Mouse (Mus musculus): ENCODE results near the gene Cep131. TPM values are rescaled to one million over a fixed set of nuclear protein-coding genes. Genes with fewer than 3 reads are reported as not detected.
A peak's percentile ranks its signal among the peaks of the same experiment; 100 is the strongest.

Cep131 gene
- polyA plus RNA-seq, 1 experiment = 12.2 TPM

- TF ChIP-seq EP300 (IDR thresholded peaks at IDR 0.05; ENCODE audit: insufficient read depth, low read depth, low read length) = no peak
- no peak for TF ChIP-seq CTCF (IDR thresholded peaks at IDR 0.05; ENCODE audit: low read depth, low read length)
- TF ChIP-seq POLR2A (IDR thresholded peaks at IDR 0.05; ENCODE audit: insufficient read depth, low read length) = no peak
- Histone ChIP-seq H3K4me3 (ENCODE audit: low read depth, low read length) (no peak overlapping the region), H3K9me3 (replicated peaks; ENCODE audit: control insufficient read depth, insufficient read depth, low read length, poor library complexity, severe bottlenecking) (no peaks in the 10 kb centered on the region), H3K27ac (ENCODE audit: insufficient read depth, low read length) (no peak overlapping the region), H3K36me3 (ENCODE audit: control insufficient read depth, insufficient read depth, low read length, poor library complexity, severe bottlenecking) (no peaks in the 10 kb centered on the region), H3K9ac (ENCODE audit: low read depth, poor library complexity, severe bottlenecking) (no peak overlapping the region), H3K27me3 (ENCODE audit: control insufficient read depth, insufficient read depth, low read length, poor library complexity, severe bottlenecking) (no peaks in the 10 kb centered on the region), H3K4me1 (ENCODE audit: control insufficient read depth, insufficient read depth, low read length) (no peaks in the 10 kb centered on the region)
These were observed 4.0 kb upstream of the Cep131 start for GRCm38 (mm10) chr11:120090661-120091060.

DNA sequence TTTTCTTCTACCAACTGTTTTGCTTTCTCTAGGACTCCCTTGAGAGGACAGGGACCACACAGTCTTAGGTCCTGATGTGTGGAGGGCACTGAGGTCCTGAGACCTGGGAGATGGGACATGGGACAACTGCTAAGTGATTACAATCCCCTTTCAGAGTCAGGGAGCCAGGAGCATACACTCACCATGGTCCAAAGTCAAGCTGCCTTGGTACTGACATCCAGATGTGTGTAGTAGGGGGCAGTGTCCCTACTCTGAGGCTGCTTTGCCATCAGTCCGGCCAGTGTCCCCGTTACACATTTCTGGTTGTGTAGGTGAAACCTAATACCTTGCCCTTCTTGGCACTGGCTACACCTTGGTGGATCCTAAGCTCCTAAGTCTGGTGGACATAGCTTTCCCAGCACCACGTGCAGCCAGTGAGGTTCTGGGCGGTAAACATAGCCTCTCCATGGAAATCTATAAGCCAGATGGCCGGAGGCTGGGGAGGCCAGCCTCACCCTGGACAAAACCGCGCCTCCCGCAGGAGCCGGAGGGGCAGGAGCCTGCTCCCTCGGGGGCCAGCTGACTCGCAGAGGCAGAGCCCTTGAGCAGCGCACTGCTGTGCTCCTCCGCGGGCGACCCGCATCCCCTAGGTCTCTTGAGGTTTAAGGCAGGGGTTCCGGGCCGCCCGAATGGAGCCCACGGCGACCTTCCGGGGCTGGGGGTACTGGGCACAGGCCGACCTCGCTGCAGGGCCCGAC lies 568 bp downstream of the Cep131 start:
- H3K9ac ChIP-seq (ENCODE audit: low read depth, poor library complexity, severe bottlenecking) = peak overlapping the region; percentile 84
- no peak for TF ChIP-seq EP300 (IDR thresholded peaks at IDR 0.05; ENCODE audit: insufficient read depth, low read depth, low read length)
- TF ChIP-seq CTCF (IDR thresholded peaks at IDR 0.05; ENCODE audit: low read depth, low read length) = no peak
- TF ChIP-seq POLR2A (IDR thresholded peaks at IDR 0.05; ENCODE audit: insufficient read depth, low read length) = no peak
- no peaks in the 10 kb centered on the region for H3K4me1 ChIP-seq (ENCODE audit: control insufficient read depth, insufficient read depth, low read length)
- H3K27me3 ChIP-seq (ENCODE audit: control insufficient read depth, insufficient read depth, low read length, poor library complexity, severe bottlenecking) = no peaks in the 10 kb centered on the region
- no peaks in the 10 kb centered on the region for H3K9me3 ChIP-seq (replicated peaks; ENCODE audit: control insufficient read depth, insufficient read depth, low read length, poor library complexity, severe bottlenecking)
- peak overlapping the region; percentile 77 for H3K4me3 ChIP-seq (ENCODE audit: low read depth, low read length)
- H3K27ac ChIP-seq (ENCODE audit: insufficient read depth, low read length) = no peak overlapping the region
- H3K36me3 ChIP-seq (ENCODE audit: control insufficient read depth, insufficient read depth, low read length, poor library complexity, severe bottlenecking) = no peaks in the 10 kb centered on the region; the same call in 1 of the 2 replicates

DNA sequence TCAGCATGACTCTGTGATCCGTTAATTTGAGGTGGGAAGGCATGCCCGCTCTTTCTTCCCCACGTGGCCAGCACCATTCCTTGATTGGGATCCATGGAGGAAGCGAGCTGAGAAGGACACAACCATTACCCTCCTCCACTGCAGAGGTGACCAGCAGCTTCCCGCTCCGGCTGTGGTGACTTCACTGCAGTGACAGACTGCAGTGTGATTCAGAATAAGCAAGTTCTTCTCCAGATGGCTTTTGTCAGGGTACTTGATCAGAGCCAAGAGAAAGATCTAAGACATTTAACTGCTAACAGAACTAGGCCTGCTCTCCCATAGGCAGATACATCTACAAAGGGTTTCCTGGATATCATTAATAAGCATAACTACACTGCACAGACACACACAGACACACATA lies 6.3 kb downstream of the Cep131 start:
- no peaks in the 10 kb centered on the region for H3K27me3 ChIP-seq (ENCODE audit: control insufficient read depth, insufficient read depth, low read length, poor library complexity, severe bottlenecking)

GRCm38 (mm10) chr11:120076191-120076590 lies 10.4 kb downstream of the Cep131 start:
- Histone ChIP-seq H3K4me1 (ENCODE audit: control insufficient read depth, insufficient read depth, low read length) (no peaks in the 10 kb centered on the region), H3K27ac (ENCODE audit: insufficient read depth, low read length) (no peak overlapping the region), H3K4me3 (ENCODE audit: low read depth, low read length) (no peak overlapping the region), H3K9me3 (replicated peaks; ENCODE audit: control insufficient read depth, insufficient read depth, low read length, poor library complexity, severe bottlenecking) (0 out of 2 replicates have a peak, but pooled peaks cover 3% of the 10 kb centered on the region), H3K36me3 (ENCODE audit: control insufficient read depth, insufficient read depth, low read length, poor library complexity, severe bottlenecking) (0 out of 2 replicates have a peak, but pooled peaks cover 2% of the 10 kb centered on the region), H3K27me3 (ENCODE audit: control insufficient read depth, insufficient read depth, low read length, poor library complexity, severe bottlenecking) (no peaks in the 10 kb centered on the region), H3K9ac (ENCODE audit: low read depth, poor library complexity, severe bottlenecking) (no peak overlapping the region)
- TF ChIP-seq CTCF (IDR thresholded peaks at IDR 0.05; ENCODE audit: low read depth, low read length) (no peak), EP300 (IDR thresholded peaks at IDR 0.05; ENCODE audit: insufficient read depth, low read depth, low read length) (no peak), POLR2A (IDR thresholded peaks at IDR 0.05; ENCODE audit: insufficient read depth, low read length) (no peak)

More for the DNA sequence above, 6.3 kb downstream of the Cep131 start:
- no peaks in the 10 kb centered on the region; the same call in 1 of the 2 replicates for H3K36me3 ChIP-seq (ENCODE audit: control insufficient read depth, insufficient read depth, low read length, poor library complexity, severe bottlenecking)
- H3K4me3 ChIP-seq (ENCODE audit: low read depth, low read length) = no peak overlapping the region
- no peak overlapping the region for H3K9ac ChIP-seq (ENCODE audit: low read depth, poor library complexity, severe bottlenecking)
- no peaks in the 10 kb centered on the region for H3K4me1 ChIP-seq (ENCODE audit: control insufficient read depth, insufficient read depth, low read length)
- no peak overlapping the region for H3K27ac ChIP-seq (ENCODE audit: insufficient read depth, low read length)
- TF ChIP-seq EP300 (IDR thresholded peaks at IDR 0.05; ENCODE audit: insufficient read depth, low read depth, low read length) (no peak), CTCF (IDR thresholded peaks at IDR 0.05; ENCODE audit: low read depth, low read length) (no peak), POLR2A (IDR thresholded peaks at IDR 0.05; ENCODE audit: insufficient read depth, low read length) (no peak)
- 0 out of 2 replicates have a peak, but pooled peaks cover 3% of the 10 kb centered on the region for H3K9me3 ChIP-seq (replicated peaks; ENCODE audit: control insufficient read depth, insufficient read depth, low read length, poor library complexity, severe bottlenecking)

GRCm38 (mm10) chr11:120072986-120073647 lies 13.5 kb downstream of the Cep131 start:
- H3K4me3 ChIP-seq (ENCODE audit: low read depth, low read length) = no peak overlapping the region
- no peak overlapping the region for H3K9ac ChIP-seq (ENCODE audit: low read depth, poor library complexity, severe bottlenecking)
- no peak overlapping the region for H3K27ac ChIP-seq (ENCODE audit: insufficient read depth, low read length)
- peaks cover 3% of the 10 kb centered on the region for H3K4me1 ChIP-seq (ENCODE audit: control insufficient read depth, insufficient read depth, low read length)
- H3K27me3 ChIP-seq (ENCODE audit: control insufficient read depth, insufficient read depth, low read length, poor library complexity, severe bottlenecking) = no peaks in the 10 kb centered on the region
- 0 out of 2 replicates have a peak, but pooled peaks cover 2% of the 10 kb centered on the region for H3K36me3 ChIP-seq (ENCODE audit: control insufficient read depth, insufficient read depth, low read length, poor library complexity, severe bottlenecking)
- no peak for TF ChIP-seq POLR2A (IDR thresholded peaks at IDR 0.05; ENCODE audit: insufficient read depth, low read length)
- no peak for TF ChIP-seq CTCF (IDR thresholded peaks at IDR 0.05; ENCODE audit: low read depth, low read length)
- no peak for TF ChIP-seq EP300 (IDR thresholded peaks at IDR 0.05; ENCODE audit: insufficient read depth, low read depth, low read length)
- no peaks in the 10 kb centered on the region for H3K9me3 ChIP-seq (replicated peaks; ENCODE audit: control insufficient read depth, insufficient read depth, low read length, poor library complexity, severe bottlenecking)
